Comparison of ENCODE assay signal across 14 mouse cellular contexts in the genomic region with DNA sequence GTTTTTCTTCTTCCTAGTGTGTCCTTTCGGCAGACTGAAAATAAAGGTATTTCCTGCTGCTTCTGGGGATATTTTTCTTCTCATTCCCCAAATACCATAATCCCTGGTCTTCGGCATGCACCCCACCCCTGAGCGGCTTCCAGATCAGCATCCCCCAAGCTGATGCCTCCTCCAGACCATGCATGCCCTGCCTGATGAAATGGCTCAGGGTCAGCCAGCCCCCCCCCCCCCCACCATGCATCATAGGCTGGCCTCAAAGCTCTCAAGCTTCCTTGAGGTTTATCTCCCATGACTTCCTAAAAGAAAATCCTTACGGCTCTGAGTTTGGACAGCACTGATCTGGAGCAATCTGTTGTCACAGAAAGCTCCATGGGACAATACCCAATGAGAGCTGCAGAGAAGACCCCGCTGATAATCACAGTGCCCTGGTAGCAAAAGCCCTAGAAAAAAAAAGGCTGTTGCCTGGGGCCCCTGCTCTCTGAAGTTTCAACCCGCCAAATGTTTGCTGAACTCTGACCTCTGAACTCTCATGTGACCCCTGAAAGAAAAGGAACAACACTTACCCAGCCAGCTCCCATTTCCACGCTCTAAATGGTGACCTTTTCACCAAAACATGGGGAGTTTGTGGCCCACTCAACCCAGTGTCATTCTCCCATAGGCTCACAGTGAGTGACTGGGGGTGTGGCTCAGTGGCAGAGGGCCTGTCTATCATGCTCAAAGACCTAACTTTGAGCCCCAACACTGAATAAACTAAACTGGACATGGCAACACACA. TPM values are rescaled to one million over a fixed set of nuclear protein-coding genes. Genes with fewer than 3 reads are reported as not detected.
DNase-seq lines count a peak whose midpoint lies in the region; ATAC-seq and TF ChIP-seq lines count a peak whose summit lies in the region.
"Had no signal": no experiment of that assay in that cellular context is flagged by ENCODE, and none has a peak within 500 bp of the region (broad histone marks: within the 10 kb centered on the region; RNA-seq: fewer than 3 reads in every experiment).

No protein-coding gene starts in this region.

- H3K4me1 ChIP-seq in heart, embryonic 11.5 days (ENCODE audit: control insufficient read depth, insufficient read depth, low read length): peaks cover 52% of the 10 kb centered on the region
- H3K4me1 ChIP-seq in midbrain, embryonic 11.5 days (ENCODE audit: control insufficient read depth, insufficient read depth, low read length): peaks cover 65% of the 10 kb centered on the region
- H3K4me1 ChIP-seq in midbrain, postnatal 0 days (ENCODE audit: insufficient read depth, low read length): peaks cover 25% of the 10 kb centered on the region
- H3K4me1 ChIP-seq in midbrain, embryonic 14.5 days (ENCODE audit: control insufficient read depth, insufficient read depth, low read length): peaks cover 51% of the 10 kb centered on the region

- H3K27ac ChIP-seq in heart, embryonic 11.5 days (ENCODE audit: low read depth, low read length): peak overlapping the region; percentile 50; the same call in 1 of the 2 replicates
- H3K27ac ChIP-seq in midbrain, embryonic 11.5 days (ENCODE audit: low read depth, low read length): peak overlapping the region; percentile 78
- H3K27ac ChIP-seq in midbrain, postnatal 0 days (ENCODE audit: low read depth, low read length): no peak overlapping the region
- peak overlapping the region; percentile 62 for H3K27ac ChIP-seq in midbrain, embryonic 14.5 days (replicated peaks; ENCODE audit: low read depth, low read length)
- H3K27ac ChIP-seq: stomach, embryonic 15.5 days had no signal

- no peak for TF ChIP-seq CTCF in midbrain, postnatal 0 days (IDR thresholded peaks at IDR 0.05)

- H3K9ac ChIP-seq in heart, embryonic 11.5 days (ENCODE audit: low read depth, low read length): no peak overlapping the region
- H3K9ac ChIP-seq in midbrain, embryonic 11.5 days (ENCODE audit: low read length): no peak overlapping the region; the same call in 1 of the 2 replicates
- no peak overlapping the region for H3K9ac ChIP-seq in midbrain, postnatal 0 days (replicated peaks; ENCODE audit: low read length, poor library complexity, severe bottlenecking)
- no peak overlapping the region for H3K9ac ChIP-seq in midbrain, embryonic 14.5 days (replicated peaks; ENCODE audit: low read length)
- H3K9ac ChIP-seq: stomach, embryonic 15.5 days had no signal

- no peak for DNase-seq in heart, postnatal 4 days
- peak; percentile 93 for DNase-seq in midbrain, embryonic 11.5 days (ENCODE audit: low spot score, missing footprints)
- no peak for DNase-seq in midbrain, postnatal 0 days (ENCODE audit: low spot score)
- no peak for DNase-seq in midbrain, embryonic 14.5 days
- DNase-seq in cerebellum, postnatal 14 days: no peak
- DNase-seq in right cerebral cortex, postnatal 10 days (ENCODE audit: low spot score in 2 of 2): no peak
- no peak for DNase-seq in right cerebral cortex, postnatal 14 days
- DNase-seq: cerebellum, postnatal 36 days; heart, adult 11 months; right cerebral cortex, postnatal 4 days had no signal

- no peak overlapping the region for H3K4me2 ChIP-seq in heart, embryonic 11.5 days
- H3K4me2 ChIP-seq in midbrain, embryonic 11.5 days: no peak overlapping the region
- no peak overlapping the region for H3K4me2 ChIP-seq in midbrain, postnatal 0 days (ENCODE audit: low read depth, low read length, poor library complexity, severe bottlenecking)
- no peak overlapping the region for H3K4me2 ChIP-seq in midbrain, embryonic 14.5 days (ENCODE audit: low read length)
- H3K4me2 ChIP-seq: stomach, embryonic 15.5 days had no signal

- no peak for ATAC-seq in heart, embryonic 11.5 days (replicated peaks; ENCODE audit: insufficient number of reproducible peaks, low FRiP score, low TSS enrichment)
- peak; percentile 60 for ATAC-seq in midbrain, embryonic 11.5 days (ENCODE audit: low FRiP score)
- no peak for ATAC-seq in midbrain, postnatal 0 days (ENCODE audit: low FRiP score)
- ATAC-seq in midbrain, embryonic 14.5 days (ENCODE audit: low FRiP score, low TSS enrichment): no peak
- ATAC-seq: inflammation-experienced regulatory T-cells, adult 6 months had no signal

- 38% methylated on average over 7 of the region's 7 CpGs for WGBS in heart, embryonic 11.5 days (ENCODE audit: insufficient replicate concordance)
- WGBS in midbrain, embryonic 11.5 days: 11% methylated on average over 7 of the region's 7 CpGs
- WGBS in midbrain, postnatal 0 days: 24% methylated on average over 7 of the region's 7 CpGs
- 14% methylated on average over 7 of the region's 7 CpGs for WGBS in midbrain, embryonic 14.5 days

- H3K36me3 ChIP-seq in heart, embryonic 11.5 days (ENCODE audit: control insufficient read depth, insufficient read depth, low read length): peaks cover 10% of the 10 kb centered on the region; the same call in 1 of the 2 replicates
- H3K36me3 ChIP-seq in midbrain, embryonic 11.5 days (ENCODE audit: control insufficient read depth, insufficient read depth, low read length): peaks cover 2% of the 10 kb centered on the region; the same call in 1 of the 2 replicates
- H3K36me3 ChIP-seq in midbrain, postnatal 0 days (ENCODE audit: insufficient read depth, low read length): no peaks in the 10 kb centered on the region
- H3K36me3 ChIP-seq in midbrain, embryonic 14.5 days (ENCODE audit: control insufficient read depth, insufficient read depth, low read length): no peaks in the 10 kb centered on the region
- H3K36me3 ChIP-seq: stomach, embryonic 15.5 days had no signal

- no peak overlapping the region for H3K4me3 ChIP-seq in heart, embryonic 11.5 days (ENCODE audit: low read depth, low read length)
- H3K4me3 ChIP-seq in midbrain, embryonic 11.5 days (ENCODE audit: low read depth, low read length): no peak overlapping the region
- no peak overlapping the region for H3K4me3 ChIP-seq in midbrain, postnatal 0 days (ENCODE audit: low read depth, low read length)
- H3K4me3 ChIP-seq in midbrain, embryonic 14.5 days (replicated peaks; ENCODE audit: low read depth, low read length): no peak overlapping the region
- H3K4me3 ChIP-seq: myocyte; stomach, embryonic 15.5 days had no signal

- H3K27me3 ChIP-seq in heart, embryonic 11.5 days (ENCODE audit: control insufficient read depth, insufficient read depth, low read length): no peaks in the 10 kb centered on the region
- H3K27me3 ChIP-seq in midbrain, embryonic 11.5 days (ENCODE audit: control insufficient read depth, insufficient read depth, low read length): no peaks in the 10 kb centered on the region
- H3K27me3 ChIP-seq in midbrain, postnatal 0 days (ENCODE audit: insufficient read depth, low read length): no peaks in the 10 kb centered on the region
- no peaks in the 10 kb centered on the region for H3K27me3 ChIP-seq in midbrain, embryonic 14.5 days (ENCODE audit: control insufficient read depth, insufficient read depth, low read length)
- H3K27me3 ChIP-seq: stomach, embryonic 15.5 days had no signal

- H3K9me3 ChIP-seq in heart, embryonic 11.5 days (replicated peaks; ENCODE audit: control insufficient read depth, low read length): no peaks in the 10 kb centered on the region
- H3K9me3 ChIP-seq in midbrain, embryonic 11.5 days (ENCODE audit: control insufficient read depth, low read length): no peaks in the 10 kb centered on the region
- no peaks in the 10 kb centered on the region for H3K9me3 ChIP-seq in midbrain, postnatal 0 days (ENCODE audit: low read length)
- no peaks in the 10 kb centered on the region for H3K9me3 ChIP-seq in midbrain, embryonic 14.5 days (ENCODE audit: control insufficient read depth, low read length)
- H3K9me3 ChIP-seq: stomach, embryonic 15.5 days had no signal

RNA-seq across cellular contexts. Expression of a gene that starts 43.8 kb away (rescaled TPM):
- 75.5 and 84.5 TPM in 2 replicates for polyA plus RNA-seq in heart, embryonic 11.5 days (2014; fragmentation: Nextera tagmentation; extraction: Ambion mirVana)
- total RNA-seq in heart, postnatal 4 days (2021): 10 to 100 TPM; 60.2 to 64.7 TPM
- polyA plus RNA-seq in midbrain, embryonic 11.5 days (2014; fragmentation: Nextera tagmentation; extraction: Ambion mirVana): 47.9 and 48.7 TPM in 2 replicates
- 19.8 and 21.5 TPM in 2 replicates for total RNA-seq in midbrain, postnatal 0 days (2014; rRNA removed)
- 13.2 and 16.5 TPM in 2 replicates for polyA plus RNA-seq in midbrain, postnatal 0 days (2015; fragmentation: Nextera tagmentation; extraction: Ambion mirVana)
- 21.2 and 27.8 TPM in 2 replicates for polyA plus RNA-seq in midbrain, embryonic 14.5 days (2014; fragmentation: Nextera tagmentation; extraction: Ambion mirVana)
- polyA plus RNA-seq: inflammation-experienced regulatory T-cells, adult 6 months had no signal
